Mouse (Mus musculus): ENCODE data around the gene Specc1l. TPM values are rescaled to one million over a fixed set of nuclear protein-coding genes. Genes with fewer than 3 reads are reported as not detected.

Gene Specc1l
- polyA plus RNA-seq, 1 experiment: 15.6 TPM

GRCm38 (mm10) chr10:75304413-75304812 lies 92.5 kb downstream of the Specc1l start:
- Histone ChIP-seq H3K4me1 (ENCODE audit: control insufficient read depth, insufficient read depth, low read length) (peaks cover 13% of the 10 kb centered on the region; the same call in 1 of the 2 replicates), H3K4me3 (ENCODE audit: insufficient read depth, low read depth, low read length) (no peak overlapping the region), H3K27me3 (replicated peaks; ENCODE audit: control insufficient read depth, insufficient read depth, low read length) (no peaks in the 10 kb centered on the region), H3K36me3 (ENCODE audit: control insufficient read depth, insufficient read depth, low read length) (0 out of 2 replicates have a peak, but pooled peaks cover 2% of the 10 kb centered on the region), H3K27ac (ENCODE audit: insufficient read depth, low read depth, low read length) (peak overlapping the region; percentile 18; the same call in 1 of the 2 replicates)
- WGBS: 39% methylated on average over 6 of the region's 6 CpGs
- peak; percentile 62 for DNase-seq
- TF ChIP-seq CTCF (conservative IDR thresholded peaks at IDR 0.05; ENCODE audit: insufficient read depth, insufficient read length, low read depth, low read length) (no peak), POLR2A (IDR thresholded peaks at IDR 0.05; ENCODE audit: low read depth, low read length) (no peak)

- Histone ChIP-seq H3K4me1 (ENCODE audit: control insufficient read depth, insufficient read depth, low read length) (peaks cover 11% of the 10 kb centered on the region; the same call in 1 of the 2 replicates), H3K27me3 (replicated peaks; ENCODE audit: control insufficient read depth, insufficient read depth, low read length) (no peaks in the 10 kb centered on the region), H3K27ac (ENCODE audit: insufficient read depth, low read depth, low read length) (no peak overlapping the region), H3K36me3 (ENCODE audit: control insufficient read depth, insufficient read depth, low read length) (0 out of 2 replicates have a peak, but pooled peaks cover 2% of the 10 kb centered on the region), H3K4me3 (ENCODE audit: insufficient read depth, low read depth, low read length) (no peak overlapping the region)
- TF ChIP-seq CTCF (conservative IDR thresholded peaks at IDR 0.05; ENCODE audit: insufficient read depth, insufficient read length, low read depth, low read length) (no peak), POLR2A (IDR thresholded peaks at IDR 0.05; ENCODE audit: low read depth, low read length) (no peak)
- DNase-seq: no peak
- WGBS: 96% methylated on average over 7 of the region's 7 CpGs
These were observed 95.3 kb downstream of the Specc1l start for GRCm38 (mm10) chr10:75307130-75307529.

- H3K27ac ChIP-seq (ENCODE audit: insufficient read depth, low read depth, low read length): no peak overlapping the region
- H3K4me1 ChIP-seq (ENCODE audit: control insufficient read depth, insufficient read depth, low read length): no peaks in the 10 kb centered on the region
- H3K4me3 ChIP-seq (ENCODE audit: insufficient read depth, low read depth, low read length): no peak overlapping the region
- 0 out of 2 replicates have a peak, but pooled peaks cover 2% of the 10 kb centered on the region for H3K36me3 ChIP-seq (ENCODE audit: control insufficient read depth, insufficient read depth, low read length)
- no peak for DNase-seq
- TF ChIP-seq POLR2A (IDR thresholded peaks at IDR 0.05; ENCODE audit: low read depth, low read length): no peak
- no peaks in the 10 kb centered on the region for H3K27me3 ChIP-seq (replicated peaks; ENCODE audit: control insufficient read depth, insufficient read depth, low read length)
- 71% methylated on average over 7 of the region's 7 CpGs for WGBS
These were observed 100.5 kb downstream of the Specc1l start for GRCm38 (mm10) chr10:75312361-75312760.

- no peak for TF ChIP-seq CTCF (conservative IDR thresholded peaks at IDR 0.05; ENCODE audit: insufficient read depth, insufficient read length, low read depth, low read length)
- TF ChIP-seq POLR2A (IDR thresholded peaks at IDR 0.05; ENCODE audit: low read depth, low read length): no peak
These were observed 102.5 kb downstream of the Specc1l start for GRCm38 (mm10) chr10:75314190-75314980.

GRCm38 (mm10) chr10:75315756-75316155 lies 103.9 kb downstream of the Specc1l start:
- no peaks in the 10 kb centered on the region for H3K4me1 ChIP-seq (ENCODE audit: control insufficient read depth, insufficient read depth, low read length)
- H3K27me3 ChIP-seq (replicated peaks; ENCODE audit: control insufficient read depth, insufficient read depth, low read length): no peaks in the 10 kb centered on the region
- no peak overlapping the region for H3K27ac ChIP-seq (ENCODE audit: insufficient read depth, low read depth, low read length)
- no peak for TF ChIP-seq CTCF (conservative IDR thresholded peaks at IDR 0.05; ENCODE audit: insufficient read depth, insufficient read length, low read depth, low read length)
- TF ChIP-seq POLR2A (IDR thresholded peaks at IDR 0.05; ENCODE audit: low read depth, low read length): no peak
- WGBS: 58% methylated on average over 8 of the region's 8 CpGs
- H3K4me3 ChIP-seq (ENCODE audit: insufficient read depth, low read depth, low read length): no peak overlapping the region
- DNase-seq: no peak
- no peaks in the 10 kb centered on the region for H3K36me3 ChIP-seq (ENCODE audit: control insufficient read depth, insufficient read depth, low read length)

More at GRCm38 (mm10) chr10:75314190-75314980, 102.5 kb downstream of the Specc1l start:
- Histone ChIP-seq H3K27ac (ENCODE audit: insufficient read depth, low read depth, low read length) (no peak overlapping the region), H3K4me1 (ENCODE audit: control insufficient read depth, insufficient read depth, low read length) (no peaks in the 10 kb centered on the region), H3K4me3 (ENCODE audit: insufficient read depth, low read depth, low read length) (no peak overlapping the region), H3K36me3 (ENCODE audit: control insufficient read depth, insufficient read depth, low read length) (no peaks in the 10 kb centered on the region), H3K27me3 (replicated peaks; ENCODE audit: control insufficient read depth, insufficient read depth, low read length) (no peaks in the 10 kb centered on the region)
- WGBS: 48% methylated on average over 6 of the region's 6 CpGs
- peak; percentile 44 for DNase-seq

GRCm38 (mm10) chr10:75316472-75316871 lies 104.6 kb downstream of the Specc1l start:
- WGBS: 3% methylated on average over 9 of the region's 9 CpGs
- no peak overlapping the region for H3K27ac ChIP-seq (ENCODE audit: insufficient read depth, low read depth, low read length)
- H3K36me3 ChIP-seq (ENCODE audit: control insufficient read depth, insufficient read depth, low read length): no peaks in the 10 kb centered on the region
- TF ChIP-seq POLR2A (IDR thresholded peaks at IDR 0.05; ENCODE audit: low read depth, low read length) (no peak), CTCF (conservative IDR thresholded peaks at IDR 0.05; ENCODE audit: insufficient read depth, insufficient read length, low read depth, low read length) (no peak)
- H3K27me3 ChIP-seq (replicated peaks; ENCODE audit: control insufficient read depth, insufficient read depth, low read length): no peaks in the 10 kb centered on the region
- DNase-seq: no peak
- peak overlapping the region; percentile 58 for H3K4me3 ChIP-seq (ENCODE audit: insufficient read depth, low read depth, low read length)
- no peaks in the 10 kb centered on the region for H3K4me1 ChIP-seq (ENCODE audit: control insufficient read depth, insufficient read depth, low read length)

GRCm38 (mm10) chr10:75316872-75316907 lies 104.8 kb downstream of the Specc1l start, which contains the start of gene Adora2a:
Gene Adora2a (plus strand): TSS chr10:75316877.
- Histone ChIP-seq H3K36me3 (ENCODE audit: control insufficient read depth, insufficient read depth, low read length) (no peaks in the 10 kb centered on the region), H3K4me1 (ENCODE audit: control insufficient read depth, insufficient read depth, low read length) (no peaks in the 10 kb centered on the region), H3K4me3 (ENCODE audit: insufficient read depth, low read depth, low read length) (peak within 1 kb of the TSS; percentile 58), H3K27ac (ENCODE audit: insufficient read depth, low read depth, low read length) (peak within 1 kb of the TSS; percentile 54), H3K27me3 (replicated peaks; ENCODE audit: control insufficient read depth, insufficient read depth, low read length) (no peaks in the 10 kb centered on the region)
- no peak for DNase-seq
- 3% methylated on average over 4 of the region's 4 CpGs for WGBS
- TF ChIP-seq POLR2A (IDR thresholded peaks at IDR 0.05; ENCODE audit: low read depth, low read length): no peak
- no peak for TF ChIP-seq CTCF (conservative IDR thresholded peaks at IDR 0.05; ENCODE audit: insufficient read depth, insufficient read length, low read depth, low read length)
